Mouse (Mus musculus): ENCODE results near the gene Gm20662.

DNA sequence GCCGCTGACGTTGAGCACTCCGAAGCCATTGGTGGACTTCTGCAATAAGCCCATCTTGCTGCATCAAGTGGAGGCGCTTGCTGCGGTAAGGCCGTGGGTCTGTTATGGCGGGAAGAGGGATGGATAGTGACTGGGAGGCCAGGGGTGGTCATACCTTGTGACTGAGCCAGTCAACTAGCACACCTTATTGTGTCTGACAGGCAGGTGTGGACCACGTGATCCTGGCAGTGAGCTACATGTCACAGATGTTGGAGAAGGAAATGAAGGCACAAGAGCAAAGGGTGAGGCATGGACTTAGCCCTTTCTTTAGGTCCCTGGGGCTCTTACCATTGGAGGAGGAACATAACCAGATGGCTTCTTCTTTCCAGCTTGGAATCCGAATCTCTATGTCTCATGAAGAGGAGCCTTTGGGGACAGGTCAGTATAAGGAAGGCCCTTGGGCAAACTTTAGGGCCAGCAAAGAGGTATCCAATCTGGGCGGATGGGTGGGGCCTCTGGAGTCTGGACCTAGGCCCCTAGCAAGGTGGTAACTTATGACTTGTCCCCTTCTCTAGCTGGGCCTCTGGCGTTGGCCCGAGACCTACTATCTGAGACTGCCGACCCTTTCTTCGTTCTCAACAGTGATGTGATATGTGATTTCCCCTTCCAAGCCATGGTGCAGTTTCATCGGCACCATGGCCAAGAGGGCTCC lies 53.6 kb downstream of the Gm20662 start:
- no peak for TF ChIP-seq CTCF (IDR thresholded peaks at IDR 0.05; ENCODE audit: extremely low read depth, insufficient read depth, insufficient read length, insufficient replicate concordance)
- TF ChIP-seq POLR2A (IDR thresholded peaks at IDR 0.05; ENCODE audit: low read depth, low read length) = no peak
